Comparison of ENCODE assay signal across 7 mouse cellular contexts in genomic region chr14:121034973-121035662, GRCm38 (mm10). TPM values are rescaled to one million over a fixed set of nuclear protein-coding genes. Genes with fewer than 3 reads are reported as not detected.
DNase-seq lines count a peak whose midpoint lies in the region; ATAC-seq and TF ChIP-seq lines count a peak whose summit lies in the region.

TSS of gene Farp1 (plus strand) at chr14:121035200.

- peak; percentile 83 for DNase-seq in adrenal gland, postnatal 25 days
- DNase-seq in heart, adult 2 months: peak; percentile 88 to 89
- DNase-seq in kidney, adult 2 months: peak; percentile 94
- DNase-seq in spleen, postnatal 14 days (ENCODE audit: low spot score in 2 of 2): peak; percentile 21 to 40

- H3K4me1 ChIP-seq in embryonic facial prominence, embryonic 12.5 days: peaks cover 39% of the 10 kb centered on the region
- peaks cover 3% of the 10 kb centered on the region; the same call in 1 of the 2 replicates for H3K4me1 ChIP-seq in heart, adult 2 months (ENCODE audit: control insufficient read depth, insufficient read depth, low read length)
- H3K4me1 ChIP-seq in kidney, adult 2 months (ENCODE audit: control insufficient read depth, insufficient read depth, low read length): peaks cover 10% of the 10 kb centered on the region; the same call in 1 of the 2 replicates
- peaks cover 43% of the 10 kb centered on the region for H3K4me1 ChIP-seq in limb, embryonic 13.5 days
- peaks cover 40% of the 10 kb centered on the region for H3K4me1 ChIP-seq in midbrain, embryonic 15.5 days

- no peaks in the 10 kb centered on the region for H3K36me3 ChIP-seq in embryonic facial prominence, embryonic 12.5 days
- H3K36me3 ChIP-seq in heart, adult 2 months (ENCODE audit: control insufficient read depth, insufficient read depth, low read length): no peaks in the 10 kb centered on the region
- no peaks in the 10 kb centered on the region for H3K36me3 ChIP-seq in kidney, adult 2 months (ENCODE audit: control insufficient read depth, insufficient read depth, low read length)
- no peaks in the 10 kb centered on the region for H3K36me3 ChIP-seq in limb, embryonic 13.5 days
- H3K36me3 ChIP-seq in midbrain, embryonic 15.5 days (replicated peaks): no peaks in the 10 kb centered on the region

- no peak for TF ChIP-seq POLR2A in heart, adult 2 months (IDR thresholded peaks at IDR 0.05; ENCODE audit: insufficient read depth, low read depth, low read length)
- no peak for TF ChIP-seq POLR2A in kidney, adult 2 months (IDR thresholded peaks at IDR 0.05; ENCODE audit: low read depth, low read length)

- peak within 1 kb of the TSS; percentile 57 for H3K4me3 ChIP-seq in embryonic facial prominence, embryonic 12.5 days
- peak within 1 kb of the TSS; percentile 67 for H3K4me3 ChIP-seq in heart, adult 2 months
- peak within 1 kb of the TSS; percentile 89 for H3K4me3 ChIP-seq in kidney, adult 2 months (ENCODE audit: insufficient read depth, low read depth, low read length)
- peak within 1 kb of the TSS; percentile 93 for H3K4me3 ChIP-seq in limb, embryonic 13.5 days
- H3K4me3 ChIP-seq in midbrain, embryonic 15.5 days: peak within 1 kb of the TSS; percentile 85

- peak within 1 kb of the TSS; percentile 97 for H3K4me2 ChIP-seq in embryonic facial prominence, embryonic 12.5 days (replicated peaks)
- peak within 1 kb of the TSS; percentile 94 for H3K4me2 ChIP-seq in limb, embryonic 13.5 days (replicated peaks)
- peak within 1 kb of the TSS; percentile 80 for H3K4me2 ChIP-seq in midbrain, embryonic 15.5 days

- ATAC-seq in embryonic facial prominence, embryonic 12.5 days (ENCODE audit: insufficient number of reproducible peaks, insufficient read depth, low FRiP score, low TSS enrichment): peak; percentile 93
- ATAC-seq in limb, embryonic 13.5 days (ENCODE audit: low FRiP score, low read depth): peak; percentile 89
- ATAC-seq in midbrain, embryonic 15.5 days (replicated peaks): peak; percentile 94

- TF ChIP-seq CTCF in heart, adult 2 months (IDR thresholded peaks at IDR 0.05): peak; percentile 93
- TF ChIP-seq CTCF in kidney, adult 2 months (conservative IDR thresholded peaks at IDR 0.05; ENCODE audit: insufficient read depth, insufficient read length, low read depth, low read length): peak; percentile 63

- H3K9me3 ChIP-seq in embryonic facial prominence, embryonic 12.5 days: no peaks in the 10 kb centered on the region
- peaks cover 5% of the 10 kb centered on the region; the same call in 1 of the 2 replicates for H3K9me3 ChIP-seq in limb, embryonic 13.5 days
- no peaks in the 10 kb centered on the region for H3K9me3 ChIP-seq in midbrain, embryonic 15.5 days

- no peak for TF ChIP-seq EP300 in heart, adult 2 months (IDR thresholded peaks at IDR 0.05; ENCODE audit: insufficient read depth, low read depth, low read length)

- H3K79me2 ChIP-seq in heart, adult 2 months (replicated peaks; ENCODE audit: control insufficient read depth, insufficient read depth, low read length): no peaks in the 10 kb centered on the region

- intact Hi-C loops in heart, adult 2 months (cut with DNase I): loop anchor here (1.0 to 5.0 kb wide), 3 partner anchors 72 to 203 kb away; no protein-coding TSS in a partner anchor

- 0 out of 2 replicates have a peak, but pooled peaks cover 2% of the 10 kb centered on the region for H3K27me3 ChIP-seq in embryonic facial prominence, embryonic 12.5 days
- H3K27me3 ChIP-seq in heart, adult 2 months (ENCODE audit: control insufficient read depth, insufficient read depth, low read length): no peaks in the 10 kb centered on the region
- H3K27me3 ChIP-seq in kidney, adult 2 months (replicated peaks; ENCODE audit: control insufficient read depth, insufficient read depth, low read length): no peaks in the 10 kb centered on the region
- H3K27me3 ChIP-seq in limb, embryonic 13.5 days: peaks cover 10% of the 10 kb centered on the region; the same call in 1 of the 2 replicates
- 0 out of 2 replicates have a peak, but pooled peaks cover 10% of the 10 kb centered on the region for H3K27me3 ChIP-seq in midbrain, embryonic 15.5 days (replicated peaks)

- whole genome bisulfite sequencing in embryonic facial prominence, embryonic 12.5 days: under 1% methylated on average over 60 of the region's 61 CpGs
- 3% methylated on average over 54 of the region's 61 CpGs for WGBS in heart, adult 2 months
- WGBS in kidney, adult 2 months: 1% methylated on average over 60 of the region's 61 CpGs
- WGBS in limb, embryonic 13.5 days: 3% methylated on average over 49 of the region's 61 CpGs
- WGBS in midbrain, embryonic 15.5 days: 1% methylated on average over 57 of the region's 61 CpGs

- peak within 1 kb of the TSS; percentile 88 for H3K27ac ChIP-seq in embryonic facial prominence, embryonic 12.5 days
- peak within 1 kb of the TSS; percentile 89 for H3K27ac ChIP-seq in heart, adult 2 months
- H3K27ac ChIP-seq in kidney, adult 2 months (ENCODE audit: insufficient read depth, low read depth, low read length): peak within 1 kb of the TSS; percentile 69
- H3K27ac ChIP-seq in limb, embryonic 13.5 days: peak within 1 kb of the TSS; percentile 93
- H3K27ac ChIP-seq in midbrain, embryonic 15.5 days: peak within 1 kb of the TSS; percentile 90

- H3K9ac ChIP-seq in embryonic facial prominence, embryonic 12.5 days: peak within 1 kb of the TSS; percentile 83
- H3K9ac ChIP-seq in heart, adult 2 months (ENCODE audit: low read depth, low read length): peak within 1 kb of the TSS; percentile 95
- H3K9ac ChIP-seq in limb, embryonic 13.5 days: peak within 1 kb of the TSS; percentile 98
- H3K9ac ChIP-seq in midbrain, embryonic 15.5 days: peak within 1 kb of the TSS; percentile 97

RNA-seq across cellular contexts. Expression of gene Farp1, which starts in this region (rescaled TPM):
- total RNA-seq in adrenal gland, postnatal 25 days (2021): 23.8 and 25.8 TPM in 2 replicates
- polyA plus RNA-seq in embryonic facial prominence, embryonic 12.5 days (2016; fragmentation: Nextera tagmentation; extraction: Ambion mirVana): 53.1 and 55.9 TPM in 2 replicates
- 10 to 100 TPM; 10.9 to 11.1 TPM for total RNA-seq in heart, adult 2 months (2021)
- polyA plus RNA-seq in heart, adult 2 months (2012; rRNA removed): 6.4 and 7.3 TPM in 2 replicates
- polyA plus RNA-seq in kidney, adult 2 months (2012; rRNA removed): 28.8 and 30.1 TPM in 2 replicates
- 39.0 and 40.9 TPM in 2 replicates for polyA plus RNA-seq in limb, embryonic 13.5 days (2015; fragmentation: Nextera tagmentation; extraction: Ambion mirVana)
- 37.7 and 41.2 TPM in 2 replicates for polyA plus RNA-seq in midbrain, embryonic 15.5 days (2015; fragmentation: Nextera tagmentation; extraction: Ambion mirVana)

Comparison
In these comparisons a context has a peak if more than half of its experiments do, and no peak if none do; other contexts are left out.
1. Peak in every context shown above with its lines: DNase-seq, ATAC-seq, H3K4me3 ChIP-seq and H3K27ac ChIP-seq.
2. DNase-seq: peak in every context shown above with its lines; median percentile 94 in kidney, adult 2 months; 88 in heart, adult 2 months; 83 in adrenal gland, postnatal 25 days; 30 in spleen, postnatal 14 days.